Mouse (Mus musculus) E14TG2a.4 (cell line): ENCODE results near the gene Pomt1.

Experiments
- H3K27me3 ChIP-seq: 2 replicates; pipeline ENCODE4 v1.6.1; 2014; ENCODE audit warnings: low read length, control low read depth; ENCODE audit not compliant: insufficient read depth
- H3K36me3 ChIP-seq: 2 replicates; pipeline ENCODE4 v1.6.1; 2014; ENCODE audit warnings: low read length, control low read depth; ENCODE audit not compliant: insufficient read depth
- H3K4me1 ChIP-seq: replicated peaks from 2 replicates; pipeline ENCODE4 v1.6.1; 2014; ENCODE audit warnings: low read depth, low read length, control low read depth
- H3K4me3 ChIP-seq: replicated peaks from 2 replicates; pipeline ENCODE4 v1.5.1; 2014; ENCODE audit warnings: mild to moderate bottlenecking, low read length
- H3K9me3 ChIP-seq: 2 replicates; pipeline ENCODE4 v1.6.1; 2014; ENCODE audit warnings: low read length, control low read depth
- CTCF ChIP-seq: conservative IDR thresholded peaks from 2 replicates; pipeline ENCODE4 v1.5.1; 2014; ENCODE audit warnings: low read length
- NANOG ChIP-seq: IDR thresholded peaks from 2 replicates; pipeline ENCODE4 v1.6.1; 2014; ENCODE audit warnings: borderline replicate concordance, low read length, mixed read lengths
- POU5F1 ChIP-seq: IDR thresholded peaks from 2 replicates; pipeline ENCODE4 v1.6.1; 2014; ENCODE audit warnings: low read length, borderline replicate concordance

Gene Pomt1

DNA sequence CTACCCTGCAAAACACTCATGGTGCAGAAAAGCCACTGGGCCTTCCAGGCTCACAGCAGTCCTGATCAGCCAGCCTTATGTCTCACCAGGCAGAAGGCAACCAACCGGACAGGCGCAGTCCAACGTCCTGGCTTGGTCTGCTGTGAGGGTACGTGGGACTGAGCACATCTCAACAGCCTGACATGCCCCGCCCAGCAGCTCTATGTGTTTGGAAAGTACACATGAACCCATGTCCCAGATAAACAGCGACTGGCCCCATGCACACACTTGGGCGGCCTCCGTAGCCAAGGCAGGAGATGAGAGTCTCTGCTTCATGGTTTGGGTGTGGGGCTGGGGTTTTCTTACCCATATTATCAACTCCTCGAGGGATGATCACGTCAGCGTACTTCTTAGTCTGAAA lies 19.9 kb downstream of the Pomt1 start:
- Histone ChIP-seq H3K9me3 (no peaks in the 10 kb centered on the region), H3K4me1 (peaks cover 62% of the 10 kb centered on the region), H3K36me3 (peaks cover 74% of the 10 kb centered on the region), H3K4me3 (no peak overlapping the region), H3K27me3 (no peaks in the 10 kb centered on the region)
- TF ChIP-seq NANOG = no peak
- TF ChIP-seq POU5F1 = no peak
- no peak for TF ChIP-seq CTCF

DNA sequence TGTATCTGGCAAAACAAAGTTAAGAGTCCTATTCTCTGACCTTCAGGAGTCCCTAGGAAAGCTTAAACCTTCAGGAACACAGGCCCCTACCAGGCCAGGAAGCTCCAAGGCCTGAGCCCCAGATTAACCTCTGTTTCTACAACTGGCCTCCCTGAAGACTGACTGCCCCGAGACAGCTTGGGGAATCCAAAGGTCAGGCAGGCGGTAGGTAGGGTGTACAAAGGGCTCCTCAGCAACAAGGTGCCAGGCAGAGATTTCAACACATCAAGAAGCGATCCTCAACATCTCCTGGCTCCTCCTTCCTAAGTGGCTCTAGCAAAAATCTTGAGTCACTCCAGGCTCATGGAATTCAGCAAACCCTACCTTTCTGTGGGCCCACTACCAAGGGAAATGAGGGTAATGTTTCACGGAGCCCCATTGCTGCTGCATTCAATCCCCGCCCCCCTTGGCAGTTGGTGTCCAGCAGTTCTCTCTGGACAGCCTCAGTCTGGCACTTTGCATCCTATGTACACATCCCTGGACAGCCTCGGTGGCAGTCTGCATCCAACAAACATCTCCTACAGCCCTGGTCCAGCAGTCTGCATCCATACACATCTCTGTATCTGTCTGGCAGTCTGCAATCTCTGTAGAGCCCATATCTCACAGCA lies 22.6 kb downstream of the Pomt1 start:
- H3K9me3 ChIP-seq = no peaks in the 10 kb centered on the region
- H3K4me3 ChIP-seq = peak overlapping the region; percentile 96
- H3K4me1 ChIP-seq = peaks cover 37% of the 10 kb centered on the region
- no peaks in the 10 kb centered on the region for H3K27me3 ChIP-seq
- peaks cover 47% of the 10 kb centered on the region for H3K36me3 ChIP-seq
- TF ChIP-seq POU5F1 (no peak), CTCF (no peak), NANOG (no peak)

DNA sequence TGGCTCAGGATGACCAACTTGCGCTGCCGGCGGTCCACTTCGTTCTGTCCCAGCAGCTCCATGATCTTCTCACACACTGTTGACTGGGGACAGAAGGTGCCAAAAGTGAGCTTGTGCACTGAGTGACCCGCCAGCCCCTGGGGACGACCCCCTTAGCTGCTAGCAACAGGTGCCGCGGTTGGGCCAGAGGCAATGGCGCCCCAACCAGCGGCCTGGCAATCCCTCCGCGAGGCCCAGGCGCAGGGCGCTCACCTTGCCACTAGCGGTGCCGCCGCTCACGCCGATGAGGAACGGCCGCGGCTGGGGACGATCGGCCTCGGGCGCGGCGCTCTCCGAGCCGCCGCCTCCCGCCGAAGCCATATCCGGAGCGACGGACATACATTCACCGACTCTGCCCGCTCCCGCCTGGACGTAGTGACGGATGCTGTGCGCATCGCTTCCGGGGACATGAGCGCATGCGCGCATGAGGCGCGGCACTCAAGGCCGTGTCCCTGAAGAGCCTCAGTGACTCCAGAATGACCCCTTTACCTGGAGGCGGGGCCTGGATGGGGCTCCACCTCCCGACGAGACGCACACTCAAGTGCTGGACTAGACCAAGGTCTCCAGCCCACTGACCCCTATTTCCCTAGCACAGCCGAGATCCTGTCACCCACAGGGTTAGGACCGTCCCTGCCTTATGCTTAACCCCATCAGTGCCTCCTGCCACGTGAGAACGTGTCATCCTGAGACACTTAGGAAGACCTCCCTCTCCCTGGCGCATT lies 23.4 kb downstream of the Pomt1 start, which contains the start of gene Uck1:
Gene Uck1 (minus strand): TSS at position 503 of the 761 bp plus-strand sequence.
- H3K4me1 ChIP-seq = peaks cover 40% of the 10 kb centered on the region
- H3K4me3 ChIP-seq = peak within 1 kb of the TSS; percentile 96
- no peaks in the 10 kb centered on the region for H3K27me3 ChIP-seq
- H3K9me3 ChIP-seq = no peaks in the 10 kb centered on the region
- TF ChIP-seq NANOG (no peak), CTCF (no peak), POU5F1 (no peak)
- peaks cover 39% of the 10 kb centered on the region for H3K36me3 ChIP-seq

DNA sequence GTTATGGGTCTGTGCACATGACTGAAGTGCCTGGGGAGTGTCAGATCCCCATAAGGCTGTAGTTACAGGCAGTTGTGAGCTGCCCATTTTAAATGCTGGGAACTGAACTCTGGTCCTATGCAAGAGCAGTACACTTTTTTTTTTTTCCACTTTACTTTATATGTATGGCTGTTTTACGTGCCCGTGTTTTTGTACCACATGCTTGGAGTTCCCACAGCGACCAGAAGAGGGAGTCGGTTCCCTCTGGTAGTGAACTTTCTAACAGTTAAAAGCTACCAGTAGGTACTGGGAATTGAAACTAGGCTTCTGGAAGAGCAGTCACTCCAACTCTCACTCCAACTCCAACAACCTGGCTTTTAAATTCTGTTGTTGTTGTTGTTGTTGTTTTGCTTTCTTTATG lies 24.2 kb downstream of the Pomt1 start:
- Histone ChIP-seq H3K4me1 (peaks cover 40% of the 10 kb centered on the region), H3K4me3 (peak overlapping the region; percentile 96; the same call in 1 of the 2 replicates), H3K9me3 (no peaks in the 10 kb centered on the region), H3K27me3 (no peaks in the 10 kb centered on the region), H3K36me3 (peaks cover 35% of the 10 kb centered on the region)
- TF ChIP-seq CTCF = peak; percentile 77
- no peak for TF ChIP-seq NANOG
- no peak for TF ChIP-seq POU5F1

DNA sequence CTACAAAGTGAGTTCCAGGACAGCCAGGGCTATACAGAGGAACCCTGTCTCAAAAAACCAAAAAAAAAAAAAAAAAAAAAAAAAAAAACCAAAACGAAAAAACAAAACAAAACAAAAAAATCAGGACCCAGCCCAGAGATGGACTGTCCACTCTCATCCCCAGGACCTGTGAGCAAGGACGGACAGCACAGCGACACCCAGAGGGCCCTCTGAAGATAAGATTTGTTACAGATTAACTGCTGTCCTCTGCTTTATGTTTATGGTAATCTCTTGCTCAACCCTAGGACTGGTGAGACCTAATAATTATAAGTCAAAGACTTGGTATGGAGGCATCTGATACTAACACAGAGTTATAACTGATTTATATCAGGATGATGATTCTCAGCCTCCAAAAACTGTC lies 39.4 kb downstream of the Pomt1 start:
- Histone ChIP-seq H3K4me1 (no peaks in the 10 kb centered on the region), H3K27me3 (peaks cover 13% of the 10 kb centered on the region), H3K4me3 (no peak overlapping the region), H3K36me3 (peaks cover 39% of the 10 kb centered on the region), H3K9me3 (peaks cover 20% of the 10 kb centered on the region)
- no peak for TF ChIP-seq CTCF
- no peak for TF ChIP-seq POU5F1
- TF ChIP-seq NANOG = no peak

DNA sequence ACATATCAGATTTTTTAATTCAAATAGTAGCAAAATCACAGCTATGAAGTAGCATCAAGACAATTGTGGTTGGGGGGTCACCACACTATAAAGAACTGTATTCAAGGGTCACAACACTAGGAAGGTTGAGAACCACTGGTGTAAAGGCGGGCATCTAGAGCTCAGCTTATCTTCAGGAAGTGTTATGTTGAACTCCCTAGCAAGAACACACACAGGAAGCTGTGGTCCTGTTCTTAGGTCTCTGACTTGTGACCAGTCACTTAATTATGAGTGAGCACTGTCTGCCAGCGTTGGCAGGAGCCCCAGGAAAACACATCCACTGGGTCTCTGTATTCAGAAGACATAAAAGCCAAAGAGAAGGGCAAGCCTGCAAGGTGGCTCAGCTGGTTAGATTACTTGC lies 45.9 kb downstream of the Pomt1 start:
- H3K36me3 ChIP-seq = peaks cover 95% of the 10 kb centered on the region
- no peaks in the 10 kb centered on the region for H3K9me3 ChIP-seq
- H3K27me3 ChIP-seq = no peaks in the 10 kb centered on the region
- H3K4me3 ChIP-seq = no peak overlapping the region
- TF ChIP-seq NANOG (no peak), POU5F1 (no peak), CTCF (no peak)
- H3K4me1 ChIP-seq = peaks cover 28% of the 10 kb centered on the region

DNA sequence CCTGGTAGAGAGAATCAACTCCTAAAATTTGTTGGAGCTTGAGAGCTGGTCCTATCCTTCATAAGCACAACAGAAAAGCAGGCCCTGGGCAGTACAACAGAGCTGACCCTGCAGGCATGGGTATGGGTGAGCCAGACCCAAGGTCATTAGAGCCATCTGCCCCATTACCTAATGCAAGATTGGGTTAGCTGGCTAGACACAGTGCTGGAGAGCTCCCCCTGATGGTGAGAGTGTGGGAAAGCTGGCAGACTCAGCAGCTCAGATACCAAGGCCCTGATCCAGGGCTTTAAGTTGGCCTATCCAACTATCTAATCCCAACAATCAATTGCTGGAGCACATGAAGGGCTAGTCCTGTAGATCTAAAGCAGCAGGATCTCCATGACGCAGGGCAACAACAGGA lies 46.3 kb downstream of the Pomt1 start:
- Histone ChIP-seq H3K4me1 (peaks cover 28% of the 10 kb centered on the region), H3K36me3 (peaks cover 91% of the 10 kb centered on the region), H3K4me3 (no peak overlapping the region), H3K27me3 (no peaks in the 10 kb centered on the region), H3K9me3 (no peaks in the 10 kb centered on the region)
- TF ChIP-seq POU5F1 (no peak), CTCF (peak; percentile 63)

DNA sequence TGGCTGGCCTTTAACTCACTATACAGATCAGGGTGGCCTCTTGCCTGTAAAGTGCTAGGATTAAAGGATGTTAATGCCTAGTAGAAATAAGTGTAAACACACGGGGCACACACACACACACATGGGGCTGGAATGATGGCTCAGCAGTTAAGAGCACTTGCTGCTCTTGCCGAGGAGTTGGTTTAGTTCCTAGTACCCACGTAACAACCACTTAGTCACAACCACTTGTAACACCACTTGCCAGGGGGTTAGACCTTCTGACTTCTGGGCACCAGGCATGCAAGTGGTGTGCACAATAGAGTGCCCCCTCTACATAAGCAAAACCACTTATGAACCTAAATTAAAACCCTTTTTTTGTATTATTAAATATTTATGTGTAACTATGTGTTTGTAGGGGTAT lies 47.6 kb downstream of the Pomt1 start:
- Histone ChIP-seq H3K9me3 (no peaks in the 10 kb centered on the region), H3K36me3 (peaks cover 78% of the 10 kb centered on the region), H3K4me1 (peaks cover 33% of the 10 kb centered on the region), H3K27me3 (no peaks in the 10 kb centered on the region), H3K4me3 (no peak overlapping the region)
- TF ChIP-seq NANOG (no peak), CTCF (no peak), POU5F1 (no peak)

DNA sequence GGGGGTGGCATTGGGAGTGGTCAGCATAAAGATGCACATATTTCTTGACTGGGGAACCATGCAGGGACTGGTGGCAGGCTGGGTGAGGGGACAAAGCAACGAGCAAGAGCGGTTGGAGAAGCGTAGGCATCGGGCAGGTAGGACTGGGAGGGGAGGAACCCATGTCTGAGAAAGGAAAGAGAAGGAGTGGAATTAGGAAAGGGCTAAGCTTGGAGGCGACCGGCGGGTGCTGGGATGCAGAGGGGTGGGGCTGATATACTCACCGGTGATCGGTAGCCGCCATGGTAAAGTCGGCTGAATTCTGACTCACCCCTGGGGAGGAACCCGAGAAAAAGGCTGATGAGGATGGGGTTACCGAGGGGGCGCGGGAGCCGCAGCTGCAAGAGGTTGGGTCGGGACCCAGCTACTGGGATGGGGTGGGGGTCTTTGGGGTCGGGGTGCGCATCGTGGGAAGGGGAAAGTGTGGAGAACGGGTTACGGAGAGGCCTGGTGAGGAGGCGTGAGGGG lies 51.0 kb downstream of the Pomt1 start, which contains the start of gene Golga2:
Gene Golga2 (plus strand): TSS at position 51 of the 507 bp plus-strand sequence.
- no peaks in the 10 kb centered on the region for H3K9me3 ChIP-seq
- TF ChIP-seq POU5F1 = no peak
- no peak for TF ChIP-seq NANOG
- TF ChIP-seq CTCF = no peak
- peaks cover 60% of the 10 kb centered on the region for H3K36me3 ChIP-seq
- H3K4me3 ChIP-seq = peak within 1 kb of the TSS; percentile 92
- H3K27me3 ChIP-seq = no peaks in the 10 kb centered on the region
- peaks cover 36% of the 10 kb centered on the region for H3K4me1 ChIP-seq
